Mouse (Mus musculus): Measurements from ENCODE around the gene Stk4. TPM values are rescaled to one million over a fixed set of nuclear protein-coding genes. Genes with fewer than 3 reads are reported as not detected.
A peak's percentile ranks its signal among the peaks of the same experiment; 100 is the strongest.

The Stk4 gene
- polyA plus RNA-seq, 1 experiment from 2014 or later, result 30.9 TPM

GRCm38 (mm10) chr2:164137754-164138153 is 67.6 kb downstream of the Stk4 start:
- no peak overlapping the region for H3K9ac ChIP-seq (ENCODE audit: low read length)
- H3K27ac ChIP-seq (replicated peaks; ENCODE audit: low read depth, low read length), result peak overlapping the region; percentile 55; the same call in 1 of the 2 replicates

GRCm38 (mm10) chr2:164142021-164142420 is 71.9 kb downstream of the Stk4 start:
- Histone ChIP-seq H3K27ac (replicated peaks; ENCODE audit: low read depth, low read length) (peak overlapping the region; percentile 60; the same call in 1 of the 2 replicates), H3K4me3 (ENCODE audit: low read depth, low read length) (no peak overlapping the region), H3K4me2 (ENCODE audit: low read depth, severe bottlenecking) (no peak overlapping the region), H3K9ac (ENCODE audit: low read length) (no peak overlapping the region), H3K36me3 (ENCODE audit: control insufficient read depth, insufficient read depth, low read length) (no peaks in the 10 kb centered on the region), H3K9me3 (ENCODE audit: control insufficient read depth, low read length) (no peaks in the 10 kb centered on the region), H3K4me1 (ENCODE audit: control insufficient read depth, insufficient read depth, low read length) (peaks cover 5% of the 10 kb centered on the region; the same call in 1 of the 2 replicates), H3K27me3 (ENCODE audit: control insufficient read depth, insufficient read depth, low read length) (no peaks in the 10 kb centered on the region)
- ATAC-seq (ENCODE audit: insufficient number of reproducible peaks, low FRiP score, low TSS enrichment, low read depth), result no peak
- WGBS, result 79% methylated on average over 10 of the region's 10 CpGs
- DNase-seq (ENCODE audit: low spot score), result no peak

More at GRCm38 (mm10) chr2:164137754-164138153, 67.6 kb downstream of the Stk4 start:
- 71% methylated on average over 6 of the region's 6 CpGs for WGBS
- Histone ChIP-seq H3K9me3 (ENCODE audit: control insufficient read depth, low read length) (no peaks in the 10 kb centered on the region), H3K27me3 (ENCODE audit: control insufficient read depth, insufficient read depth, low read length) (no peaks in the 10 kb centered on the region), H3K36me3 (ENCODE audit: control insufficient read depth, insufficient read depth, low read length) (no peaks in the 10 kb centered on the region), H3K4me2 (ENCODE audit: low read depth, severe bottlenecking) (no peak overlapping the region), H3K4me1 (ENCODE audit: control insufficient read depth, insufficient read depth, low read length) (peaks cover 5% of the 10 kb centered on the region; the same call in 1 of the 2 replicates), H3K4me3 (ENCODE audit: low read depth, low read length) (no peak overlapping the region)
- DNase-seq (ENCODE audit: low spot score), result no peak
- no peak for ATAC-seq (ENCODE audit: insufficient number of reproducible peaks, low FRiP score, low TSS enrichment, low read depth)

- no peak overlapping the region for H3K4me3 ChIP-seq (ENCODE audit: low read depth, low read length)
- no peaks in the 10 kb centered on the region; the same call in 1 of the 2 replicates for H3K4me1 ChIP-seq (ENCODE audit: control insufficient read depth, insufficient read depth, low read length)
- H3K4me2 ChIP-seq (ENCODE audit: low read depth, severe bottlenecking), result no peak overlapping the region
- no peak overlapping the region for H3K9ac ChIP-seq (ENCODE audit: low read length)
- 89% methylated on average over 6 of the region's 6 CpGs for WGBS
- ATAC-seq (ENCODE audit: insufficient number of reproducible peaks, low FRiP score, low TSS enrichment, low read depth) (no peak), DNase-seq (ENCODE audit: low spot score) (no peak)
- H3K27ac ChIP-seq (replicated peaks; ENCODE audit: low read depth, low read length), result no peak overlapping the region
- no peaks in the 10 kb centered on the region for H3K27me3 ChIP-seq (ENCODE audit: control insufficient read depth, insufficient read depth, low read length)
- H3K36me3 ChIP-seq (ENCODE audit: control insufficient read depth, insufficient read depth, low read length), result no peaks in the 10 kb centered on the region
- H3K9me3 ChIP-seq (ENCODE audit: control insufficient read depth, low read length), result no peaks in the 10 kb centered on the region
Measured at GRCm38 (mm10) chr2:164144025-164144424, 73.9 kb downstream of the Stk4 start.

- WGBS, result 87% methylated on average over 10 of the region's 10 CpGs
- no peaks in the 10 kb centered on the region for H3K36me3 ChIP-seq (ENCODE audit: control insufficient read depth, insufficient read depth, low read length)
- H3K4me3 ChIP-seq (ENCODE audit: low read depth, low read length), result no peak overlapping the region
- H3K4me1 ChIP-seq (ENCODE audit: control insufficient read depth, insufficient read depth, low read length), result peaks cover under 1% of the 10 kb centered on the region; the same call in 1 of the 2 replicates
- no peaks in the 10 kb centered on the region for H3K27me3 ChIP-seq (ENCODE audit: control insufficient read depth, insufficient read depth, low read length)
- H3K9me3 ChIP-seq (ENCODE audit: control insufficient read depth, low read length), result no peaks in the 10 kb centered on the region
- DNase-seq (ENCODE audit: low spot score), result no peak
- ATAC-seq (ENCODE audit: insufficient number of reproducible peaks, low FRiP score, low TSS enrichment, low read depth), result no peak
- H3K4me2 ChIP-seq (ENCODE audit: low read depth, severe bottlenecking), result no peak overlapping the region
- no peak overlapping the region for H3K9ac ChIP-seq (ENCODE audit: low read length)
- no peak overlapping the region for H3K27ac ChIP-seq (replicated peaks; ENCODE audit: low read depth, low read length)
Measured at GRCm38 (mm10) chr2:164144541-164144940, 74.4 kb downstream of the Stk4 start.

- DNase-seq (ENCODE audit: low spot score) (no peak), ATAC-seq (ENCODE audit: insufficient number of reproducible peaks, low FRiP score, low TSS enrichment, low read depth) (no peak)
- no peaks in the 10 kb centered on the region for H3K9me3 ChIP-seq (ENCODE audit: control insufficient read depth, low read length)
- H3K4me1 ChIP-seq (ENCODE audit: control insufficient read depth, insufficient read depth, low read length), result peaks cover 13% of the 10 kb centered on the region
- no peak overlapping the region for H3K27ac ChIP-seq (replicated peaks; ENCODE audit: low read depth, low read length)
- no peak overlapping the region for H3K9ac ChIP-seq (ENCODE audit: low read length)
- H3K4me3 ChIP-seq (ENCODE audit: low read depth, low read length), result no peak overlapping the region
- H3K27me3 ChIP-seq (ENCODE audit: control insufficient read depth, insufficient read depth, low read length), result no peaks in the 10 kb centered on the region
- H3K36me3 ChIP-seq (ENCODE audit: control insufficient read depth, insufficient read depth, low read length), result no peaks in the 10 kb centered on the region
- 95% methylated on average over 12 of the region's 12 CpGs for WGBS
- H3K4me2 ChIP-seq (ENCODE audit: low read depth, severe bottlenecking), result no peak overlapping the region
Measured at GRCm38 (mm10) chr2:164146556-164146955, 76.4 kb downstream of the Stk4 start.

GRCm38 (mm10) chr2:164150086-164150760 is 80.1 kb downstream of the Stk4 start:
- Histone ChIP-seq H3K4me2 (ENCODE audit: low read depth, severe bottlenecking) (0 out of 2 replicates have a peak overlapping the region, but pooled peaks have one; percentile 4), H3K27ac (replicated peaks; ENCODE audit: low read depth, low read length) (peak overlapping the region; percentile 87), H3K27me3 (ENCODE audit: control insufficient read depth, insufficient read depth, low read length) (no peaks in the 10 kb centered on the region), H3K4me1 (ENCODE audit: control insufficient read depth, insufficient read depth, low read length) (peaks cover 13% of the 10 kb centered on the region), H3K9ac (ENCODE audit: low read length) (no peak overlapping the region), H3K9me3 (ENCODE audit: control insufficient read depth, low read length) (no peaks in the 10 kb centered on the region), H3K36me3 (ENCODE audit: control insufficient read depth, insufficient read depth, low read length) (no peaks in the 10 kb centered on the region; the same call in 1 of the 2 replicates), H3K4me3 (ENCODE audit: low read depth, low read length) (no peak overlapping the region)
- ATAC-seq (ENCODE audit: insufficient number of reproducible peaks, low FRiP score, low TSS enrichment, low read depth) (peak; percentile 88), DNase-seq (ENCODE audit: low spot score) (peak; percentile 71)
- 29% methylated on average over 14 of the region's 14 CpGs for WGBS

GRCm38 (mm10) chr2:164152341-164152740 is 82.2 kb downstream of the Stk4 start:
- WGBS, result 88% methylated on average over 11 of the region's 11 CpGs
- Histone ChIP-seq H3K27ac (replicated peaks; ENCODE audit: low read depth, low read length) (no peak overlapping the region), H3K9me3 (ENCODE audit: control insufficient read depth, low read length) (no peaks in the 10 kb centered on the region), H3K9ac (ENCODE audit: low read length) (no peak overlapping the region), H3K4me1 (ENCODE audit: control insufficient read depth, insufficient read depth, low read length) (peaks cover 13% of the 10 kb centered on the region), H3K4me2 (ENCODE audit: low read depth, severe bottlenecking) (no peak overlapping the region), H3K27me3 (ENCODE audit: control insufficient read depth, insufficient read depth, low read length) (no peaks in the 10 kb centered on the region), H3K4me3 (ENCODE audit: low read depth, low read length) (no peak overlapping the region), H3K36me3 (ENCODE audit: control insufficient read depth, insufficient read depth, low read length) (no peaks in the 10 kb centered on the region; the same call in 1 of the 2 replicates)
- no peak for ATAC-seq (ENCODE audit: insufficient number of reproducible peaks, low FRiP score, low TSS enrichment, low read depth)
- DNase-seq (ENCODE audit: low spot score), result no peak

GRCm38 (mm10) chr2:164154007-164154406 is 83.9 kb downstream of the Stk4 start:
- Histone ChIP-seq H3K4me3 (ENCODE audit: low read depth, low read length) (no peak overlapping the region), H3K27ac (replicated peaks; ENCODE audit: low read depth, low read length) (no peak overlapping the region), H3K9me3 (ENCODE audit: control insufficient read depth, low read length) (no peaks in the 10 kb centered on the region), H3K4me1 (ENCODE audit: control insufficient read depth, insufficient read depth, low read length) (peaks cover 13% of the 10 kb centered on the region), H3K4me2 (ENCODE audit: low read depth, severe bottlenecking) (no peak overlapping the region), H3K27me3 (ENCODE audit: control insufficient read depth, insufficient read depth, low read length) (no peaks in the 10 kb centered on the region), H3K36me3 (ENCODE audit: control insufficient read depth, insufficient read depth, low read length) (no peaks in the 10 kb centered on the region; the same call in 1 of the 2 replicates), H3K9ac (ENCODE audit: low read length) (no peak overlapping the region)
- DNase-seq (ENCODE audit: low spot score) (no peak), ATAC-seq (ENCODE audit: insufficient number of reproducible peaks, low FRiP score, low TSS enrichment, low read depth) (no peak)
- WGBS, result 93% methylated on average over 10 of the region's 10 CpGs

Data from limb, embryonic 11.5 days (tissue).